Mouse (Mus musculus) B cell, adult 2 months (primary cell): ENCODE results near the gene Ccl28.
"Not testable (repeated sequence)": the region's sequence is repeated elsewhere in the genome, so short reads cannot be mapped to it uniquely, and the experiment has no call there.

ENCODE experiments used
- DNase-seq, 2 experiments: peaks; one replicate each; pipeline ENCODE4 v3.0.0; 2022

Ccl28 gene

DNA sequence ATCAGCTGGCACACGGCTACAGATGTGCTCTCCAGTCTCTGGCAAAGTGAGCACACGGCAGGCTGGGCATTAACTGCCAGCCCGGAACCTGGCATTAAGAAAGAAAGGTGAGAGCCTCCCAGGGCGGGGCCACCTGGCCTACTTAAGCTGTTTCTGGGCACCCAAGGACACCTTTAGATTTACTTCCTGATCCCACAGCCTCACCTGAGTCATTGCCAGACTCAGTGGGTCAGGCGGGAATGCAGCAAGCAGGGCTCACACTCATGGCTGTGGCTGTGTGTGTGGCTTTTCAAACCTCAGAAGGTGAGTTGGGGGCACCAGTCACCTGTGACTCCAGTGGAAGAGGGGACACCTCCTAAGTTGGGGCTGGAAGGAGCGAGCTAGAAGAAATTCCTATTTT is at the start of gene Ccl28:
Ccl28 (plus strand) TSS at position 186 of the 400 bp plus-strand sequence.
- no peak for DNase-seq

DNA sequence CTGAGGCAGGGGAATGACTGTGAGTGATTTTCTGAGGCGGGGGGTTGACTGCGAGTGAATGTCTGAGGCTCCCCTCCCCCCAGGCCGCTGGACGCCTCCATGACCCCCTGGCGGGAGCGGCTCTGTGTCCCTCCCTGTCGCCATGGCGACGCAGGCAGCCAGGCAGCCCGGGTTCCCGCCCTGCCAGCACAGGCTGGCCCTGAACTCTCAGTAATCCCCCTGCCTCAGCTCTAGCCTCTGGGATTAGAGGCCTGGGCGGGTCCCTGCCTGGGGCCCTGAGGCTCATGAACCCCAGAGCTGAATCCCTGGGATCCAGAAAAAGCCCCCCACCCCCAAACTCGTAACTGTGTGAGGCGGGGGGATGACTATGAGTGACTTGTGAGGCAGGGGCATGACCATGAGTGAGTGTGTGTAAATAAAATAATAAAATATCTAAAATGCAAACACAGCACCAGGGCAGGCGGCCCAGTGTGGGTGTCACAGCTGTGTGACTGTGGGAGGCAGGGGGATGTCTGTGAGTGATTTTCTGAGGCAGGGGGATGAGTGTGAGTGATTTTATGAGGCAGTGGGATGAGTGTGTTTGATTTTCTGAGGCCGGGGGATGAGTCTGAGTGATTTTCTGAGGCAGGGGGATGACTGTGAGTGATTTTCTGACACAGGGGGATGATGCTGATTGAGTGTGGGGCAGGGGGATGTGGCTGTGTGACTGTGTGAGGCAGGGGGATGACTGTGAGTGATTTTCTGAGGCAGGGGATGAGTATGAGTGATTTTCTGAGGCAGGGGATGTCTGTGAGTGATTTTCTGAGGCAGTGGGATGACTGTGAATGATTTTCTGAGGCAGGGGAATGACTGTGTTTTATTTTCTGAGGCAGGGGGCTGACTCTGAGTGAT is 27.1 kb upstream of the Ccl28 start:
- peak; percentile 39 to 52 for DNase-seq

DNA sequence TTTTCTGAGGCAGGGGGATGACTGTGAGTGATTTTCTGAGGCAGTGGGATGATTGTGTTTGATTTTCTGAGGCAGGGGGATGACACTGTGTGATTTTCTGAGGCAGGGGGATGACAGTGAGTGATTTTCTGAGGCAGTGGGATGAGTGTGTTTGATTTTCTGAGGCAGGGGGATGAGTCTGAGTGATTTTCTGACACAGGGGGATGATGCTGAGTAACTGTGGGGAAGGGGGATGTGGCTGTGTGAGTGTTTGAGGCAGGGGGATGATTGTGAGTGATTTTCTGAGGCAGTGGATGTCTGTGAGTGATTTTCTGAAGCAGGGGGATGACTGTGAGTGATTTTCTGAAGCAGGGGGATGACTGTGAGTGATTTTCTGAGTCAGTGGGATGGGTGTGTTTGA is 25.2 kb upstream of the Ccl28 start:
- DNase-seq = peak in 1 of 2 experiments; percentile 19

DNA sequence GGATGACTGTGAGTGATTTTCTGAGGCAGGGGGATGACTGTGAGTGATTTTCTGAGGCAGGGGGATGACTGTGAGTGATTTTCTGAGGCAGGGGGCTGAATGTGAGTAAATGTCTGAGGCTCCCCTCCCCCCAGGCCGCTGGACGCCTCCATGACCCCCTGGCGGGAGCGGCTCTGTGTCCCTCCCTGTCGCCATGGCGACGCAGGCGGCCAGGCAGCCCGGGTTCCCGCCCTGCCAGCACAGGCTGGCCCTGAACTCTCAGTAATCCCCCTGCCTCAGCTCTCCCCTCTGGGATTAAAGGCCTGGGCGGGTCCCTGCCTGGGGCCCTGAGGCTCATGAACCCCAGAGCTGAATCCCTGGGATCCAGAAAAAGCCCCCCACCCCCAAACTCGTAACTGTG is 24.6 kb upstream of the Ccl28 start:
- peak; percentile 43 to 47 for DNase-seq

DNA sequence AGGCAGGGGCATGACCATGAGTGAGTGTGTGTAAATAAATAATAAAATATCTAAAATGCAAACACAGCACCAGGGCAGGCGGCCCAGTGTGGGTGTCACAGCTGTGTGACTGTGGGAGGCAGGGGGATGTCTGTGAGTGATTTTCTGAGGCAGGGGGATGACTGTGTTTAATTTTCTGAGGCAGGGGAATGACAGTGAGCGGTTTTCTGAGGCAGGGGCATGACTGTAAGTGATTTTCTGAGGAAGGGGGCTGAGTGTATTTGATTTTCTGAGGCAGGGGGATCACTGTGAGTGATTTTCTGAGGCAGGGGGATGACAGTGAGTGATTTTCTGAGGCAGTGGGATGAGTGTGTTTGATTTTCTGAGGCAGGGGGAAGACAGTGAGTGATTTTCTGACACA is 24.1 kb upstream of the Ccl28 start:
- not testable (repeated sequence) for DNase-seq

DNA sequence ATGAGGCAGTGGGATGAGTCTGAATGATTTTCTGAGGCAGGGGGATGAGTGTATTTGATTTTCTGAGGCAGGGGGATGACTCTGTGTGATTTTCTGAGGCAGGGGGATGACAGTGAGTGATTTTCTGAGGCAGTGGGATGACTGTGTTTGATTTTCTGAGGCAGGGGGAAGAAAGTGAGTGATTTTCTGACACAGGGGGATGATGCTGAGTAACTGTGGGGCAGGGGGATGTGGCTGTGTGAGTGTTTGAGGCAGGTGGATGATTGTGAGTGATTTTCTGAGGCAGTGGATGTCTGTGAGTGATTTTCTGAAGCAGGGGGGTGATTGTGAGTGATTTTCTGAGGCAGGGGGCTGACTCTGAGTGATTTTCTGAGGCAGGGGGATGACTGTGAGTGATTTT is 23.5 kb upstream of the Ccl28 start:
- peak; percentile 49 to 51 for DNase-seq

DNA sequence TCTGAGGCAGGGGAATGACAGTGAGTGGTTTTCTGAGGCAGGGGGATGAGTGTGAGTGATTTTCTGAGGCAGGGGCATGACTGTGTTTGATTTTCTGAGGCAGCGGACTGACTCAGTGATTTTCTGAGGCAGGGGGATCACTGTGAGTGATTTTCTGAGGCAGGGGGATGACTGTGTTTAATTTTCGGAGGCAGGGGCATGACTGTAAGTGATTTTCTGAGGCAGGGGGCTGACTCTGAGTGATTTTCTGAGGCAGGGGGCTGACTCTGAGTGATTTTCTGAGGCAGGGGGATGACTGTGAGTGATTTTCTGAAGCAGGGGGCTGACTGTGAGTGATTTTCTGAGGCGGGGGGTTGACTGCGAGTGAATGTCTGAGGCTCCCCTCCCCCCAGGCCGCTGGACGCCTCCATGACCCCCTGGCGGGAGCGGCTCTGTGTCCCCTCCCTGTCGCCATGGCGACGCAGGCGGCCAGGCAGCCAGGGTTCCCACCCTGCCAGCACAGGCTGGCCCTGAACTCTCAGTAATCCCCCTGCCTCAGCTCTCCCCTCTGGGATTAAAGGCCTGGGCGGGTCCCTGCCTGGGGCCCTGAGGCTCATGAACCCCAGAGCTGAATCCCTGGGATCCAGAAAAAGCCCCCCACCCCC is 20.8 kb upstream of the Ccl28 start:
- peak; percentile 58 to 66 for DNase-seq

DNA sequence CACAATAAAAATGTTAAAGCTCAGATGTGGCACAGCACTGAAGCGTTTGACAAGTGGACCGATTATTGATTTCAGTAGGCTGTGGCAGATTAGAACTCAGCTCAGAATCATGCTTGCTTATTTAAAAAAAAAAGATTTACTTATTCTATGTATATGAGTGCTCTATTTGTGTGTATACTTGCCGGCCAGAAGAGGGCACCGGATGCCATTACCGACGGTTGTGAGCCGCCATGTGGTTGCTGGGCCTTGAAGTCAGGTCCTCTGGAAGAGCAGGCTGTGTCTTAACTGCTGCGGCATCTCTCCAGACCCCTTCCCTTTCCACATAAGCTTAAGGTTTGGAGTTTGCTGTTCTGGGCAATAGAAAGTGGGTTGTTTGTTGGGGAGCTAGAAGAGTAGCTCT is 19.7 kb upstream of the Ccl28 start:
- DNase-seq = not testable (repeated sequence)

DNA sequence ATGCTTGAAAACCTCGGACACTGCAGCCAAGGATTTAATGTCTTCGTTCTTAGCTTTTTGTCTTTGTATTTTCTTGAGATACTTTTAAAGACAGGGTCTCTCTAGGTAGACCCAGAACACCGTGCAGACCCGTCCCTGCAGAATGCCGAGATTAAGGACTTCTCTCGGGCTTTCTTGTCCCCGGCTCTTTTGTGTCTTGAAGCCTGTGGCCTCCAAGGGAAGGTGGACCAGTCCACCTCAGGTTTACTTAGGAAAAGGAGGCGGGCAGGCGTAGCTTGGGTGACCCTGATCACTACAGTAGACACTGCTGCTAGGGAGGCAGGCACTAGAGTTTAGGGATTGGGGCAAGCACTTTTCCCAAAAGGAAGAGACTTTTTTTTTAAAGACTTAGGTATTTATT is 19.3 kb upstream of the Ccl28 start:
- DNase-seq = not testable (repeated sequence)

DNA sequence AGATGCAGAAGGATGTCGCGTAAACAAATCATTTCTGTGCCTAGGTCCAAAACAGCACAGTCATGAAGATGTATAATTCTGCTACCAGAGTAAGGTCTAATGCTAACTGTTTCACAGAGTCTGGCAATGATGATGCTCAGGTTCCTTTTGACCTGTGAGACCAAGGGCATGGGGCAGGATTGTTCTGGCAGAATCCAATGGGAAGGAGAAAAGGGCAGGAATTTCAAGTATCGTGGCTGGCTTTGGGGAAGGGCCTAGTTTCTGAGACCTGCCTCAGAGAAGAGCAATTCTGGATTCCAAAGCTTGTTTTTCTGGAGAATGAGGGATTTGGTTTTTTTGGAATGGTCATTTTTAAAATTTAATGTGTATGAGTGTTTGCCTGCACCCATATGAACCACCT is 4.8 kb upstream of the Ccl28 start:
- DNase-seq = no peak

DNA sequence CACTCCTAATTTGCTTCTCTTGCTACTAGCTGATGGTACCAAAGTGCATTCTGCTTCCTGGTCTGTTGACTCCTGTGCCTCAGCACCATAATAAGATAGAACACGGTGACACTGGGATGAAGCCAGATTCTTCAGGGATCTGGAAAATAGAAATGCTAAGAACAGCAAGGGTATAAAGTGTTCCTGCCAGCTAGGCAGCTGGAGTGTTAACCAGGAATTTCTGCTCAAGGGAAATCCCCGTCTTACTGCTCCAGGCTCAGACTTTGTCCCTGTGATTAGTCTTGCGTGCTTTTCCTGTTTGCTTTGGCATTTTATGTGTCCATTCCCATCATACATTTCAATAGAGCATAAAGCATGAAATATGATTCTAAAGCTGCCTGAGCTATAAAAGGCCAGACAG is 3.9 kb upstream of the Ccl28 start:
- DNase-seq = no peak

DNA sequence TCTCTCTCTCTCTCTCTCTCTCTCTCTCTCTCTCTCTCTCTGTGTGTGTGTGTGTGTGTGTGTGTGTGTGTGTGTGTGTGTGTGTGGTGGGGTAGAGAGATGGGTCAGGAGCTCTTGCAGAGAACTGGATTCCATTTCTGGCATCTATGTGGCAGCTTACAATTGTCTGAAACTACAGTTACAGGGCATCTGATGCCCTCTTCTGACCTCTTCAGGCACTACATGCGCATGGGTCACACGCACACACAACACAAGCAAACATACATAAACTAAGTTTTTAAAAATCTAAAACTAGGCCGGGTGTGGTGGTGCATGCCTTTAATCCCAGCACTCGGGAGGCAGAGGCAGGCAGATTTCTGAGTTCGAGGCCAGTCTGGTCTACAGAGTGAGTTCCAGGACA is 2.3 kb downstream of the Ccl28 start:
- peak; percentile 17 to 33 for DNase-seq

DNA sequence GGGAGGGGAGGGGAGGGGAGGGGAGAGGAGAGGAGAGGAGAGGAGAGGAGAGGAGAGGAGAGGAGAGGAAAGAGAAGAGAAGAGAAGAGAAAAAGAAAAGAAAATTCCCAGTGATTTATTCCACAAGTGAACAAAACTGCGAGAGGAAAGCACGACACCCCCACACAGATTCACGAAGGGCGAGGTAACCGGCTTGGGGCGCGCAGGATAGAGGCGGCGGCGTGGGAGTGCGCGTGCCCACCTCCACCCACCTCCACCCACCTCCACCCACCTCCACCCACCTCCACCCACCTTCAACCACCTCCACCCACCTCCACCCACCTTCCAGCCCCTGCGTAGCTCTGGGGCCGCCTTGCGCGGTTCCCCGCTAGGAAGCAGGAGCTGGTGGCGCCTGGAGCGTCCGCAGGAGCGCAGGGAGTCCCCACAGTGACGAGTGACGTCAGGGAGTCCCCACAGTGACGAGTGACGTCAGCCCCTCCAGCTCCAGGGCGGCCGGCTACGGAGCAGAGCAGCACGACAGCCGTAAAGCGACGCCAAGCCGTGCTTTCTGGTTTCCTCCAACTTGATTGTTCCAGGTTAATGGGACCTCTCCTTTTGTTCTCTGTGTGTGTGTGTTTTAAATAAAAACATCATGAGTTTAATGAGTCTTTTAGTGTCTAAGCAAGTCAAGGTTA is 8.0 kb downstream of the Ccl28 start:
- peak; percentile 80 to 82 for DNase-seq

DNA sequence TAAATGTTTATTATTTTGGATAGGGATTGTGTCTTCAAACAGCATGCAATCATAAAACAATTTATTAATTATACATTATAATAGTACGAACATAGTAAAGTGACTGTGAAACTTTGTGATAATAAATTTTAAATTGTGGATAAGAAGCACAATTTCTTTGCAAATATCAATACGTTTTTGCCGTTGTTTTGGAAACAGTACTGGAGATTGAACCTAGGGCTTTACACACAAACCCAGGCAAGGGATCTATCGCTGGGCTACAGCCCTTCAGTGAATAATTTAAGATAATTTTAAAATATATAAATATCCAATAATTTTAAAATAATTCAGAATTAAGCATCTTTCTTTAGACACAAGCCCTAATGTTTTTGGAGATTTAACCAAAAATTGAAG is 8.5 kb downstream of the Ccl28 start:
- DNase-seq = no peak

DNA sequence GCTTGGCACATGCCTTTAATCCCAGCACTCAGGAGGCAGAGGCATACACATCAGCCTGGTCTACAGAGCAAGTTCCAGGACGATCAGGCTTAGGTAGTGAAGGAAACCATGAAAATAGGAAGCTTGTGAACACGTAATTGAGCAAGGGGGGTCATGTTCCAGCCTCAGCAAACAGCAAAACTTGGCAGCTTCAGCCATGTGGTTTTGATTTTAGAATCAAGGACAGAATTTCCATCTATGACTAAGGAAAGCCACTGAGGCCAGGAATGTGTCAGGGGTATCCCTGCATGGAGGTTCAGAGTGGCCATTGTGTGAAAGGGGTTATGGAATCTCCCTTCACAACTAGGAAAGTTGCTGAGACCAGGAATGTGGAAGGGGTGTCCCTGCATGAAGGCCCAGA is 11.9 kb downstream of the Ccl28 start:
- no peak for DNase-seq

DNA sequence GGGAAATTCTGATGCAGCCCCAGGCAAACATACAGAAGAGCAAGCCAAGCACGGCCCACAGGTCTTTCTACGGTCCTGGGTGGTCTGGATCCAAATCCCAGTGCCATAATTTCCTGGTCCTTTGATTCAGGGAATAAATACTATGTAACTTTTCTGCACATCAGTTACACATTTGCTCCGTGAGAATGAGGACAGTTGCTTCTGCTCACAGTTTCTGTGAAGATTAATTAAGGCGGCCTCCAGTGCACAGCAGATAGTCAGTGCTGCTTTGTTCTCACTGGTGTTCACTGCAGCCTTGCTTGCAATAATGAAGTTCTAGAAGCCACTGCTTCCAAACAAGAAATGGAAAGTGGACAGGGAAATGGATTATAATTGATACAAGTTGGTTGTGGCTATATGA is 14.2 kb downstream of the Ccl28 start:
- DNase-seq = no peak

DNA sequence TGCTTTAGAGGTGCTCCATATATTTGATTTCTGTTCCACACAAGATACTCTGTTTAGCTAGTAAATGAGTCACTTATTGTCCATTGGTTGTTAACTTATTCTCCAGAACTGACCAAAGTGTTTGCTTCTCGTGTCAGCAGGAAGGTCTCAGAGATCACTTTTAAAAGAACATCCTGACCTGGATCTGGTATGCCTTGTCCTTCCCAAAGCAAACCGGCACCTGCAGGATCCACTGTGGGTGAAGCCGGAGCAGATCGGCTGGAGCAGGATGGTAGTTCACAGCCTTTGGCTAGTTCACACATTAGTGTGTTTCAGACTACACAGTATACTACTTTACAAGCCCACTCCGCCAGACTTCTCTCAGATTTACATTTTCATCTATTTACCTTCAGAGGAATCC is 14.8 kb downstream of the Ccl28 start:
- DNase-seq = no peak

DNA sequence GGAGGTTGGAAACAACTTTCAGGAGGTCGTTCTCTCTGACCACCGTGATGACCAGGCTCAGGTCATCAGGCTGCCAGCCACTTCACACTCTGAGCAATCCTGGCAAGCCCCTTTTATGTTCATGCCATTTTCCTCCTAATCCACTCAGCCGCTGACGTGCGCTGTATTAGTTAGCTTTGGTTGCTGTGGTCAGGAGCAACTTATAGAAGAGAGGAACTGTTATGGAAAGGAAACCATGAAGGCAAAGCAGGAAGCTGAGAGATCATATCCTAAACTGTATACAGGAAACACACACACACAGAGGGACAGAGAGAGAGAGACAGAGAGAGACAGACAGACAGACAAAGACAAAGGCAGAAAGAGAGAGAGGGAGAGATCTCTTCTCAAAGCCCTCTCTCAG is 15.7 kb downstream of the Ccl28 start:
- DNase-seq = no peak

DNA sequence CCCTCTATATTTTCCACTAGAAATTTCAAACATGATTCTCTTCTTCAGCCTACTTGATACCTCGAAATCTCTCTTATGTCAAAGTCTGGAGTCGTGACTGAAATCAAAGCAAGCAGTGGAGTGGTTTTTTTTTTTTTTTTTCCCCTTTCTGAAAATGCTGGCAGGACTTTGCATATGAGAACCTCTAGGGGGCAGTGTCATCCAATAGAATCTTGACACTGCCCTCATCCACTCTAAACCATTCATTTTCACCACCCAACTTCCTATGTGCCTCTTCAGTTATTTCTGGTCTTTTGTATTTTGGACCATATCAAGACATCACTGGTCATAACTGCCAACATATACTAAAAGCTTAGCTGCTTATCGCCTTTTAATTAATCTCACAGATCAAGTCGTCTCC is 16.9 kb downstream of the Ccl28 start:
- peak; percentile 40 to 41 for DNase-seq

DNA sequence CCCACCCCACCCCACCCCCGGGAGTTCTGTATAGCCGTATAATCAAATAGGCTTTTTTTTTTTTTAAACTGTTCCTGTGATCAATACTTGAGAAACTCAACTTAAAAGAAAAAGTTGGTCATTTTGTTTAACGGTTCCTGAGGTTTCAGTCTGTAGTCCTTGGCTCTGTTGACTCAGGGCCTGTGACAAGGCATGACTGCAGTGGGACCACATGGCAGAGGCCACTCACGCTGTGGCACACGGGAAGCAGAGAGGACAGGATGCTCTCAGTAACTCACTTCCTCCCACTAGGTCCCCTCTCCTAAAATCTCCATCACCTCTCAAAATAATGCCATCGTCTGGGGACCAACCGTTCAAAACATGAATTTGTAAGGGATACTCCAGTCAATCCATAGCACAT is 17.5 kb downstream of the Ccl28 start:
- DNase-seq = no peak

DNA sequence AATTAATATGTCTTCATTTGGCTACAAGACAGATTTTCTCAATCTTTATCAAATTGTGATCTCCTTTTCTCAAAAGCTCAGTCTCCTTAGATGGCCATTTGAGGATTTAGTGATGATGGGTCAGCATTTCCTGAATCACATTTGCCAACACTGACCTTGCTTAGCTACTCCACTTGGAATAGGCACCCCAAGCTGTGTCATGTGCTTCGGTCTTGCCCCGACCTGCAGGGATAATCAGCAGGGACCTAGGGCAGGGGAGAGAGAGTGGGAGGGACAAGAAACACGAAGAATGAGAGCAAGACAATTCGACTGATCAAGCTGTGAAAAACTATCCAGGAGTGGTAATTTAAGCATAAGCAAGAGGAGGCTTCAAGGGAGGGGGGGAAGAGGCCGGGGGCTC is 21.1 kb downstream of the Ccl28 start:
- DNase-seq = no peak

DNA sequence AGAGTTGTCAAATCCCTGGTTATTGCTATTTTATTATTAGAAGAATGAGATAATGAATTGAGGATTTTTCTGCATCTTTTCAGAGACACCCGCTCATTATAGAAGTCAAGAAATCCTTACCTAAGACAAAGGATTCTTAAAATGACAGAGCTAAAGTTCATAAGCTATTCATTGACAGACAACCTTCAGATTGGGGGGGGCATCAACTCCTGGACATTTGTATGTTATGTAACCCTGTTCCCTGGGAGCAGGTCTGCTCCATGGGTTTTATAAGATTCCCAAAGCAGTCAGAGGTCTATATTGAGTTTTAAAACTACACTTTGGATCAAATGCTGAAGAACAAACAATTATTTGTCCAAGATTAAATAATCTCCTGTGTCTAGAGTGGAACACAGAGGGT is 22.9 kb downstream of the Ccl28 start:
- no peak for DNase-seq

DNA sequence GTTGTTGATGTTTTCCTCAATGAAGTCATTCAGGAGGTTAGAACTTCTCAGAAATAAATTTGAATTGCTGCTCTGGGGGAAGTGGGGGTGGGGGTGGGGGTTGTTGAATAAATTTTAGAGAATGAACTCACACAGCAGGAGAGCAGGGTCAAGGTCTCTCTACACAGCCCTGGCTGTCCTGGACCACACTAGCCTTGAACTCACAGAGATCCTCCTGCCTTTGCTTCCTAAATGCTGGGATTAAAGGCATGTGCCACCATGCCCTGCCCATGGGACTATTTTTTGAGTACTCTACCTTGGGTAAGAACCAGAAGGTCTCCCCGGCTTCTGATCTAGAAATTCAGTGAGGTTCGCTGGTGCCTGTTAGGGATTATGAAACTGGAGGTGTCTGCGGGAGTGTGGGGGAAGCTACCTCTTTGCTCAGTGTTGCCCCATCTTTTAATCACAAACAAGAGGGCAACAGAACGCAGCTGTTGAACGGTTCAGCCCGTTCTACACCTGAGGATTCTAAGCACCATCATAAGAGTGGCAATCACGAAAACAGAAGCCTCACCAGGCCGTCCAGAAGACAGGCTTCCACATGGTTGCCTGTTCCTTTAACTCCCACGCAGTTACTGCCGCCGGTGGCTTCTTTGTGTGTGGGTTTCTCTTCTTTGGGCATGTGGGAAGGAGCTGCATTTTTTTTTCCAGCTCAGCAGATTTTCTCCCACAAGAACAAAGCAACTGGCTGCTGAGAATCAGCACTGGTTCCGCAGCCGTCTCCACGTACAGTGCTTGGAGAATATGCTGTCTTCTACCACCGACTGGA is 25.5 kb downstream of the Ccl28 start:
- DNase-seq = no peak
